21 mouse cellular contexts compared by ENCODE assay signal in the genomic region with DNA sequence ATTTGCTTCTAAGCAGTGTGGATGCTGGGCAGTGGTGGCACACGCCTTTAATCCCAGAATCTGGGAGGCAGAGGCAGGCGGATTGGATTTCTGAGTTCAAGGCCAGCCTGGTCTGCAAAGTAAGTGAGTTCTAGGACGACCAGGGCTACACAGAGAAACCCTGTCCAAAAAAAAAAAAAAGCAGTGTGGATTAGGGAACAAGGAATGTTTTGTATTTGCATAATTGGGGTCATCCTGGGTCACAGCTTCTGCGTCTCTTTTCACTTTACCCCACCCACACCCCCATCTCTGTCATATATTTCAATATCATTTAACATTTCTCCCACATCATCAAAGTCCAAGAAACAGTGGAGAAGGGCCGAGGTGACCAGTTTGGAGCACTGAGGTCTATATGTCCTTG. TPM values are rescaled to one million over a fixed set of nuclear protein-coding genes. Genes with fewer than 3 reads are reported as not detected.
A peak's percentile ranks its signal among the peaks of the same experiment; 100 is the strongest.
DNase-seq lines count a peak whose midpoint lies in the region; ATAC-seq and TF ChIP-seq lines count a peak whose summit lies in the region.
"Had no signal": no experiment of that assay in that cellular context is flagged by ENCODE, and none has a peak within 500 bp of the region (broad histone marks: within the 10 kb centered on the region; RNA-seq: fewer than 3 reads in every experiment).

No protein-coding gene starts in this region.

- H3K79me2 ChIP-seq in liver, adult 2 months (ENCODE audit: control insufficient read depth, insufficient read depth, low read length), result peaks cover 6% of the 10 kb centered on the region; the same call in 1 of the 2 replicates

- no peaks in the 10 kb centered on the region for H3K27me3 ChIP-seq in liver, adult 2 months (ENCODE audit: control insufficient read depth, insufficient read depth, low read length)
- no peaks in the 10 kb centered on the region for H3K27me3 ChIP-seq in liver, embryonic 11.5 days (replicated peaks; ENCODE audit: control insufficient read depth, insufficient read depth, low read length)
- no peaks in the 10 kb centered on the region for H3K27me3 ChIP-seq in midbrain, embryonic 11.5 days (ENCODE audit: control insufficient read depth, insufficient read depth, low read length)
- no peaks in the 10 kb centered on the region for H3K27me3 ChIP-seq in midbrain, embryonic 13.5 days
- H3K27me3 ChIP-seq: embryonic facial prominence, embryonic 12.5 days; forebrain, embryonic 13.5 days; forebrain, embryonic 15.5 days; Patski had no signal

- TF ChIP-seq CTCF in liver, adult 2 months (IDR thresholded peaks at IDR 0.05; ENCODE audit: low read depth, low read length), result no peak

- no peak overlapping the region for H3K4me2 ChIP-seq in liver, embryonic 11.5 days
- no peak overlapping the region for H3K4me2 ChIP-seq in midbrain, embryonic 11.5 days
- H3K4me2 ChIP-seq in midbrain, embryonic 13.5 days (replicated peaks), result no peak overlapping the region
- H3K4me2 ChIP-seq: embryonic facial prominence, embryonic 12.5 days; forebrain, embryonic 13.5 days; forebrain, embryonic 15.5 days had no signal

- peaks cover 21% of the 10 kb centered on the region for H3K36me3 ChIP-seq in liver, adult 2 months (ENCODE audit: control insufficient read depth, insufficient read depth, low read length)
- no peaks in the 10 kb centered on the region for H3K36me3 ChIP-seq in liver, embryonic 11.5 days (ENCODE audit: control insufficient read depth, insufficient read depth, low read length)
- H3K36me3 ChIP-seq in midbrain, embryonic 11.5 days (ENCODE audit: control insufficient read depth, insufficient read depth, low read length), result no peaks in the 10 kb centered on the region
- H3K36me3 ChIP-seq in midbrain, embryonic 13.5 days, result peaks cover 10% of the 10 kb centered on the region; the same call in 1 of the 2 replicates
- H3K36me3 ChIP-seq: forebrain, embryonic 15.5 days; G1E had no signal

- ATAC-seq in liver, embryonic 11.5 days (replicated peaks; ENCODE audit: low FRiP score), result no peak
- ATAC-seq in midbrain, embryonic 11.5 days (ENCODE audit: low FRiP score), result no peak
- no peak for ATAC-seq in midbrain, embryonic 13.5 days
- ATAC-seq: activated CD4-positive, CD25-positive, alpha-beta regulatory T cell, adult 4 months; forebrain, embryonic 13.5 days; forebrain, embryonic 15.5 days; forebrain, postnatal 0 days; Patski had no signal

- H3K9me3 ChIP-seq in liver, embryonic 11.5 days (ENCODE audit: control insufficient read depth, low read length), result peaks cover 4% of the 10 kb centered on the region; the same call in 1 of the 2 replicates
- H3K9me3 ChIP-seq in midbrain, embryonic 11.5 days (ENCODE audit: control insufficient read depth, low read length), result no peaks in the 10 kb centered on the region
- H3K9me3 ChIP-seq in midbrain, embryonic 13.5 days, result no peaks in the 10 kb centered on the region
- H3K9me3 ChIP-seq: embryonic facial prominence, embryonic 12.5 days; forebrain, embryonic 13.5 days; forebrain, embryonic 15.5 days had no signal

- peak overlapping the region; percentile 46 for H3K4me3 ChIP-seq in liver, adult 2 months (ENCODE audit: insufficient read depth, low read depth, low read length)
- H3K4me3 ChIP-seq in liver, embryonic 11.5 days (ENCODE audit: low read depth, low read length), result no peak overlapping the region
- H3K4me3 ChIP-seq in midbrain, embryonic 11.5 days (ENCODE audit: low read depth, low read length), result no peak overlapping the region
- no peak overlapping the region for H3K4me3 ChIP-seq in midbrain, embryonic 13.5 days (replicated peaks)
- H3K4me3 ChIP-seq: embryonic facial prominence, embryonic 10.5 days; embryonic facial prominence, embryonic 12.5 days; forebrain, embryonic 13.5 days; forebrain, embryonic 15.5 days had no signal

- 27% methylated on average over 5 of the region's 5 CpGs for whole genome bisulfite sequencing in liver, adult 2 months
- 80% methylated on average over 5 of the region's 5 CpGs for WGBS in liver, embryonic 11.5 days
- 65% methylated on average over 5 of the region's 5 CpGs for WGBS in midbrain, embryonic 11.5 days
- 65% methylated on average over 5 of the region's 5 CpGs for WGBS in midbrain, embryonic 13.5 days

- H3K4me1 ChIP-seq in liver, adult 2 months (ENCODE audit: control insufficient read depth, insufficient read depth, low read length), result peaks cover 14% of the 10 kb centered on the region
- peaks cover 11% of the 10 kb centered on the region for H3K4me1 ChIP-seq in liver, embryonic 11.5 days (replicated peaks; ENCODE audit: control insufficient read depth, insufficient read depth, low read length)
- H3K4me1 ChIP-seq in midbrain, embryonic 11.5 days (ENCODE audit: control insufficient read depth, insufficient read depth, low read length), result peaks cover 4% of the 10 kb centered on the region; the same call in 1 of the 2 replicates
- H3K4me1 ChIP-seq in midbrain, embryonic 13.5 days (replicated peaks), result peaks cover 6% of the 10 kb centered on the region

- peak overlapping the region; percentile 86 for H3K9ac ChIP-seq in liver, adult 2 months (ENCODE audit: low read depth, low read length)
- no peak overlapping the region for H3K9ac ChIP-seq in liver, embryonic 11.5 days (ENCODE audit: low read depth, low read length)
- H3K9ac ChIP-seq in midbrain, embryonic 11.5 days (ENCODE audit: low read length), result no peak overlapping the region
- H3K9ac ChIP-seq in midbrain, embryonic 13.5 days (replicated peaks), result no peak overlapping the region
- H3K9ac ChIP-seq: embryonic facial prominence, embryonic 12.5 days; forebrain, embryonic 13.5 days; forebrain, embryonic 15.5 days; forebrain, postnatal 0 days had no signal

- peak; percentile 63 for DNase-seq in liver, adult 2 months (ENCODE audit: extremely low read depth, low read depth, low spot score)
- no peak for DNase-seq in liver, embryonic 11.5 days (ENCODE audit: low spot score)
- peak; percentile 41 for DNase-seq in midbrain, embryonic 11.5 days (ENCODE audit: low spot score, missing footprints)
- DNase-seq in heart, adult 11 months, result no peak
- DNase-seq: adrenal gland, adult 8-10 months; adrenal gland, postnatal 14 days; adrenal gland, postnatal 36 days; cerebellum, adult 11-12 months; cerebellum, adult 2 months; cerebellum, postnatal 10 days; cerebellum, postnatal 25 days; forebrain, postnatal 0 days had no signal

- 0 out of 2 replicates have a peak, but pooled peaks have one; percentile 13 for TF ChIP-seq POLR2A in liver, adult 2 months (IDR thresholded peaks at IDR 0.05; ENCODE audit: extremely low read depth, insufficient read depth, low read length)

- peak overlapping the region; percentile 94 for H3K27ac ChIP-seq in liver, adult 2 months (replicated peaks; ENCODE audit: insufficient read depth, low read depth, low read length)
- H3K27ac ChIP-seq in liver, embryonic 11.5 days (ENCODE audit: low read depth, low read length), result no peak overlapping the region
- H3K27ac ChIP-seq in midbrain, embryonic 11.5 days (ENCODE audit: low read depth, low read length), result no peak overlapping the region
- no peak overlapping the region for H3K27ac ChIP-seq in midbrain, embryonic 13.5 days
- H3K27ac ChIP-seq: embryonic facial prominence, embryonic 10.5 days; embryonic facial prominence, embryonic 12.5 days; forebrain, embryonic 13.5 days; forebrain, embryonic 15.5 days had no signal

RNA-seq across cellular contexts. Expression of gene Phyh, which starts 2.2 kb away (rescaled TPM):
- total RNA-seq in liver, adult 2 months (2014; rRNA removed), result 1,236 and 1,280 TPM in 2 replicates
- 856 and 1,051 TPM in 2 replicates for polyA plus RNA-seq in liver, adult 2 months (2012; rRNA removed)
- polyA plus RNA-seq in liver, embryonic 11.5 days (2014; fragmentation: Nextera tagmentation; extraction: Ambion mirVana), result 42.1 and 45.1 TPM in 2 replicates
- 44.8 and 48.8 TPM in 2 replicates for polyA plus RNA-seq in midbrain, embryonic 11.5 days (2014; fragmentation: Nextera tagmentation; extraction: Ambion mirVana)
- 47.4 and 51.2 TPM in 2 replicates for polyA plus RNA-seq in midbrain, embryonic 13.5 days (2015; fragmentation: Nextera tagmentation; extraction: Ambion mirVana)

RNA-seq across cellular contexts. Expression of gene Sephs1, which starts 39.7 kb away (rescaled TPM):
- total RNA-seq in liver, adult 2 months (2014; rRNA removed), result 16.2 and 17.2 TPM in 2 replicates
- 12.6 and 13.8 TPM in 2 replicates for polyA plus RNA-seq in liver, adult 2 months (2012; rRNA removed)
- polyA plus RNA-seq in liver, embryonic 11.5 days (2014; fragmentation: Nextera tagmentation; extraction: Ambion mirVana), result 65.3 and 71.2 TPM in 2 replicates
- polyA plus RNA-seq in midbrain, embryonic 11.5 days (2014; fragmentation: Nextera tagmentation; extraction: Ambion mirVana), result 134 and 140 TPM in 2 replicates
- polyA plus RNA-seq in midbrain, embryonic 13.5 days (2015; fragmentation: Nextera tagmentation; extraction: Ambion mirVana), result 77.8 and 78.4 TPM in 2 replicates

RNA-seq across cellular contexts. Expression of gene Ucma, which starts 54.9 kb away (rescaled TPM):
- not detected in 2 replicates for total RNA-seq in liver, adult 2 months (2014; rRNA removed)
- polyA plus RNA-seq in liver, adult 2 months (2012; rRNA removed), result not detected in 2 replicates
- polyA plus RNA-seq in liver, embryonic 11.5 days (2014; fragmentation: Nextera tagmentation; extraction: Ambion mirVana), result not detected in 2 replicates
- polyA plus RNA-seq in midbrain, embryonic 11.5 days (2014; fragmentation: Nextera tagmentation; extraction: Ambion mirVana), result not detected in 2 replicates
- 0.36 TPM in 1 of 2 replicates, not detected in the other for polyA plus RNA-seq in midbrain, embryonic 13.5 days (2015; fragmentation: Nextera tagmentation; extraction: Ambion mirVana)
- total RNA-seq: adrenal gland, adult 18-20 months; adrenal gland, adult 8-10 months; adrenal gland, postnatal 14 days; adrenal gland, postnatal 36 days; forebrain, postnatal 0 days; G1E had no signal
- polyA plus RNA-seq: activated CD4-positive, CD25-positive, alpha-beta regulatory T cell, adult 4 months; embryonic facial prominence, embryonic 12.5 days; forebrain, embryonic 15.5 days; G1E; Patski had no signal

Comparison
In these comparisons a context has a peak if more than half of its experiments do, and no peak if none do; other contexts are left out.
1. DNase-seq: peak in liver, adult 2 months (single experiment) and midbrain, embryonic 11.5 days (single experiment); none in liver, embryonic 11.5 days (single experiment) and heart, adult 11 months (single experiment).
2. RNA of gene Phyh, which starts 2.2 kb away (polyA plus RNA-seq): 856 to 1,051 TPM in liver, adult 2 months; 47.4 to 51.2 TPM in midbrain, embryonic 13.5 days, 42.1 to 45.1 TPM in liver, embryonic 11.5 days and 44.8 to 48.8 TPM in midbrain, embryonic 11.5 days; every median in the first group is over 10 times any median in the second.